Mouse (Mus musculus) layer of hippocampus, adult 9-10 months (tissue): ENCODE results near the gene 9930104L06Rik.

Source experiments
- DNase-seq: peaks from one replicate; pipeline ENCODE4 v3.0.0; 2022; ENCODE audit warnings: low spot score

Gene 9930104L06Rik

GRCm38 (mm10) chr4:124960940-124961339, 24.1 kb downstream of the 9930104L06Rik start:
- no peak for DNase-seq

- DNase-seq, result no peak
These were observed 25.7 kb downstream of the 9930104L06Rik start for GRCm38 (mm10) chr4:124962576-124962975.

DNA sequence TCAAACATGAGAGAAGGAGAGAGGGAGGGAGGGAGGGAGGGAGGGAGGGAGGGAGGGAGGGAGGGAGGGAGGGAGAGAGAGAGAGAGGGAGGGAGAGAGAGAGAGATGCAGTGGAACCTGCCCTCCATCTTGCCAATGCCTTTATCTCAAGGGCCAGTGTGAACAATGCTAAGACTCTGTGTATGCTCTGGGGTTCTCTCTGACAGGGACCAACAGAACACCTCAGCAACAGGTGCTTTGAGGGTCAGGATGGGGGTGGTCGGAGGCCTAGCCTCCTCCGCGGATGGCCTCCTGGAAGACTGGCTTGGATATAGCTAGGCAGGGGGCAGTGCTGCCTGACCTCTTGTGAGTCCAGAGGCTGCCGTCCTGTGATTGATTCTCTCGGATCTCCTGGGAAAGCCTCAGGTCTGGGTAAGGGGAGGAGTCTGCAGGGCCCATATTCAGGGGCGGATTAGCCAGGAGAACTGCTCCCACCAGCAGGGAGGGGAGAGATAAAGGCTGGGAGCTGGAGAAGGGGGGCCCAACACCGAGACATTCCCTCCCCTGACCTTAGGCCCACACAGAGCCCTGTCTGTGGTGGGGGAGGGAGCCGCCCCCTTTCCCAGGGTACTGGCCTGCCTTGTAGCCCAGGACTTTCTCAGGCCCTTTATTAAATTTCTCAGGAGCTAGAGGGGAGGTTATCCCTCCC, 28.2 kb downstream of the 9930104L06Rik start:
- DNase-seq, result no peak

- no peak for DNase-seq
These were observed 31.9 kb downstream of the 9930104L06Rik start for GRCm38 (mm10) chr4:124968711-124969110.

GRCm38 (mm10) chr4:124969219-124969848, 32.5 kb downstream of the 9930104L06Rik start:
- no peak for DNase-seq

DNA sequence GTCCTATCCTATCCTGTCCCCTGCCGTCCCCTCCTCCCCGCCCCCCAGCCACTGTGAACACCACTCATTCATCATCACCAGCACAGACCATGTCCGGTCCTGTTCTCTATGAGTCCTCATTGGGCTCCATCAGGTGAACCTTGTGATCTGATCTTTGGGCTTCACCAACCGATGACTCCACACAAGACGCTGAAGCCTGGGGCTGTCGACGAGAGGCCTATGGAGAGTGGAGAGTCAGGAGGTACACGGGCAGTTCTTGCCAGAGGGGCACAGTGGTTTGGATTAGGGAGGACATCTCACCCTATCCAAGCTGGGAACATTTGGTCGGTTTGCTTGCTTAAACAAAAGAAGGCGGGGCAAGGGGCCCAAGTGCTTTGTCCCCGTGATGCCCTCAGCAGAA, 33.3 kb downstream of the 9930104L06Rik start:
- DNase-seq, result no peak

- no peak for DNase-seq
These were observed 33.8 kb downstream of the 9930104L06Rik start for GRCm38 (mm10) chr4:124970677-124971076.

DNA sequence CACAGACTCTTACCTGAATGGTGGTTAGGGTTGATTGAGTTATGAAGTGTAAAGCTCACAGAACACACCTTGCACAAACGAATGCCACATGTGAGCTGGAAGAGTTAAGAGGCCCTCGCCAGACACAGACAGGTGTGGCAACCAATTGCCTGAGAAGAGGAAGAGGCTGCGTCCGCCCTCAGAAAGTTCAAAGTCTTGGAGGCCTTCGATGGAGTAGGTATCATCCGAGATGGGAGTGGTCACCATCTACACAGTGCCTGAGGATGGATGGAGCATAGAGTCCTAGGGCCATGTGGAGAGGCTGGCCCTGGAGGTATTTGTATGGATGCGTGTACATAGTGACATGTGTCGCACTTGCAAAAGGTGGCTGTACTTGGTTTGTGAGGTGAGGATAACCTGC, 34.2 kb downstream of the 9930104L06Rik start:
- DNase-seq, result no peak

- no peak for DNase-seq
These were observed 35.5 kb downstream of the 9930104L06Rik start for GRCm38 (mm10) chr4:124972316-124972715.

DNA sequence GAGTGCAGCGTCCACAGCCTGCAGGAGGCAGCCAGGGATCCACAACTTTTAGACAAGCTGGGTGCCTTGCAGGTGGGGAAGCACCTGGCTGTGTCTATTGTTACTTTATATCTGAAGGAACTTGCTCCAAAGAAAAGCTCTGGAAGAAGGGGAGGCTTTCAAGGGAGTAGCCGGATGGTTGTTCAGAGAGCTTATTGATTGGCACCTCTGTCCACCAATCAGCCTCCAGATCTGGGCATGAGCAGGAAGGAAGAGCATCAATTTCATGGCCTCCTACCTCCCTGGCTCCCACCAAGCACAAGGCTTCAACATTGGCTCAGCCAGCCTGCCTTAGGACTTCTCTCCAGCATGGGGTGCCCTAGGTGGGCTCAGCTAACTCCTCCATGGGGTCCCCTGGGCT, 36.4 kb downstream of the 9930104L06Rik start:
- DNase-seq, result no peak

GRCm38 (mm10) chr4:124978201-124978600, 41.4 kb downstream of the 9930104L06Rik start:
- DNase-seq, result no peak

GRCm38 (mm10) chr4:124983893-124984526, 47.2 kb downstream of the 9930104L06Rik start:
- DNase-seq, result no peak

DNA sequence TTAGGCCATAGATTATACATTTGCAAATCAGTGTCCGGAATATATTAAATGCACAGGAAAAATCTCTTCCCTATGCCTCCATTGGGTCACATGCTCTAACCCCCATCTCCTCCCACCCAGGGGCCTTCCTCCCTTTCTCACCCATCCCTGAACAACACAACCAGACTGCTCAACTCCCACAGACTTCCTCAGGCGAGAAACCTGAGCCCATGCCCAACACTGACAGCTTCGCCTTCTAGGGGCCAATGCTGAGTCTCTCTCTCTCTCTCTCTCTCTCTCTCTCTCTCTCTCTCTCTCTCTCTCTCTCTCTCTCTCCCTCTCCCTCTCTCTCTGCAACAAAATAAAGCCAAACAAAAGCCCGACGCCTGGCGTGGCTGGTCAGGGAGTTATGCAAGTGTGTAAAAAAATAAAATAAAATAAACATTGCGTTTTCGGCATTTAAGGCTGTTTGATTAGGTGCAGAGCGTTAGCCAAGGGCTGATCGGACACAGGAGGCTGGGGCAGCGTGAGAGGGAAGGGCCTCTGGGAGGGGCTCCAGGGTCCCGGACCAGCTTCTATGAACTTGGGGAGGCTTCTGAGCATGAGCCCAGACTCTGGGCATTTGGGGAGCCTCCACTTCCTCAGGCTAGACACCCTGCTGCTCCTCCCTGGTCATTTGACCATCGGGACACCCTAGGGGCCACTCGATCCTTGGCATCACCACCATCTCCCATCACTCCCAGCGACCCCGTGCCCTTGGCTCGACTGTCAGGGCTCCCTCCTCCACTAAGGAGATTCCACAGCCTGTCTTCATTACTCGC, 48.2 kb downstream of the 9930104L06Rik start:
- no peak for DNase-seq

DNA sequence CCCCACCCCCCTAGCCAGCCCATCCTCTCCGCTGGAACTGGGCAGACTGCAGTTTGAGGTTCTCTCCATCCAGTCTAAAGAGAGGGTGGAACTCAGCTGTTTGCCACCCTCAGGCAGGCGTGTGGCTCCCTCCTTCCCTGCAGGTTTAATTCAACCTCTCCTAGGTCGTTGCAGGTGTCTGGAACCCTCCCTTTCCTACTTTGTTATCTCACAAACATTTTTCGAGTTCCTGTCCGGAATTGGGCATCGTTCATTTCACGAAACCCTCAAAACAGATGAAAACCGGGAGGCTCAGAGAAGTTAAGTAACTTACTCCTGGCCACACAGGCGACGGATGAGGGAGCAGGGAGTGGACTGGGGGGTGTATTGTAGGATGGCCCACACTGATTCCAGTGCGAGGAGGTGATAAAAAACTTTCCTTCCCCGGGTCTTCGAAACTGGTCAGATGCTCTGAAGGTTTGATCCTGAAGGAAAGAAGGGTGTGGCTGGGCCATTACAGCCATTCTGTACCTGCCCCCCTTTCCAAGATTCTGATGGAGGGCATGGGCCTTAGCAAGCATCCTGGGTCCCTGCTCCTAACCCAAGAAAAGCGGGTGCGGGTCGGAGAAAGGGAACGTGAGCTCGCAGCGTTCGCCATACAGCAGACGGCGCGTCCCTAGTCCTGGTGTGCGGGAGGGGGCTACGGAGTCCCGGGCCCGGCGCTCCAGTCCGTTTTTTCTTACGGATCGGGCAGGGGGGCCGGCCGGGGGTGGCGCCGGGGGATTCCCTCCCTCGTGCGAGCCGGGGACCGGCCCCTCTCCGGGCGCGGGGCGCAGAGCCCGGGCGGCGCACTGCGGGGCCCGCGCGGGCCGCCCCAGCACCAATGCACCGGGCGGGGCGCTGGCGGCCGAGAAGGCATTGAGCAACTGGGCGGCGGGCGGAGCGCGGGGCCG, 49.1 kb downstream of the 9930104L06Rik start, which contains the start of gene Rspo1:
TSS of gene Rspo1 (plus strand) at position 760 of the 932 bp plus-strand sequence.
- no peak for DNase-seq

- DNase-seq, result no peak
These were observed 50.2 kb downstream of the 9930104L06Rik start for GRCm38 (mm10) chr4:124986739-124987710.

DNA sequence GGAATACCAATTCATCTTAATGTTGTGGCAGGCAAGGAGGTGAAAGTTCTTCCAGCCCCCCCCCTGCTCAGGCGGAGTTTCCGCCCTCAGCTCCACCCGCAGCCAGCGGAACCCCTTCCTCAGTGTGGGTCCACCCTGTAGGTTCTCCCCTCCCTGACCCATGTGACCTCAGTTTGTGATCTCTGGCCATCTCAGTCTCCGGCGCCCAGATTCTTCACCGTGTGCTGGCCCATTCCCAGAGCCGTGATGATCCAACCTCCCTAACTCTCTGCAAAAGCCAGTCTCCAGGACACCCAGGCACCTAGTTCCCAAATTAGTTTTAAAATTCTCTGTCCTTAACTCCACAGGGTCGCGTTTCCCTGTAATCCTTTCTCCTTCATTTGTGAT, 50.9 kb downstream of the 9930104L06Rik start:
- no peak for DNase-seq

DNA sequence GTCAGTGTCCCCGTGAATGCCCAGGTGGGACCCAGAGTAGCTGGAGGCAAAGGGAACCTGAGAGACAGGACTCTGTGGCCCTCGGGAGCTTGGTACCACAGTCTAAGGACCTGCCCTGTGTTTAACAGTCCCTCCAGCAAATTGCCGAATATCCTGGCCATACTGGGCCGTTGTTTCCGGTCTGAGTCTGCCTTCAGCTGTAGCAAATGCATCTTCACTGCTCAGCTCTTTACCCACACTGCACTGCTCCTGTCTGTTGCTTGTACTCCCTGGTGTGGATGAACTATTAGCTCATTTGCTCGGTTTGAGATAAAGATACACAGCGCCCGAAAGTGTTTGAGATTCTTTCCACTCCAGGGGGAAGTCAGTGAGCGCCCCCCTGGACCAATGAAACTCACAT, 51.5 kb downstream of the 9930104L06Rik start:
- DNase-seq, result no peak

DNA sequence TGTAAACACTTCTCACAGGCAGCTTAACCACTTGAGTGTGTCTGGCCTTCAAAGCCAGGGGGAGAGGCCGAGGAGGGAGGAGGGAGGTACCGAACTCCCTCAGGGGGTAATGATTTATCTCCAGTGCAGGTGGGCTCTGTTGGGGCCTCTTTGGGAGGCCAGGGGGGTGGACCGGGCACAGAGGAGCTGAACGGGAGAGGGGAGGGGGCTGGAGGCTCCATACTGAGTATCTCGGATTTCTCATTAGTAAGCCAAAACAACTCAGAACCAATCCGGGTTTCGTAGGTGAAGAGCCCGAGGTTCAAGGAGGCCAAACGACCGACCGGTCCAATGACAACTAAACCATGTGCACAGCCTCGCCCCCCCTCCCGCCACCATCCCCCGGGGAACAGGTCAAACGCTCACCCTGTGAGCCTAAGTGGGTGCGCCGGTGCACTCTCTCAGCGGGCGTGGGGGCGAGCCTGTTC, 53.0 kb downstream of the 9930104L06Rik start:
- DNase-seq, result no peak

DNA sequence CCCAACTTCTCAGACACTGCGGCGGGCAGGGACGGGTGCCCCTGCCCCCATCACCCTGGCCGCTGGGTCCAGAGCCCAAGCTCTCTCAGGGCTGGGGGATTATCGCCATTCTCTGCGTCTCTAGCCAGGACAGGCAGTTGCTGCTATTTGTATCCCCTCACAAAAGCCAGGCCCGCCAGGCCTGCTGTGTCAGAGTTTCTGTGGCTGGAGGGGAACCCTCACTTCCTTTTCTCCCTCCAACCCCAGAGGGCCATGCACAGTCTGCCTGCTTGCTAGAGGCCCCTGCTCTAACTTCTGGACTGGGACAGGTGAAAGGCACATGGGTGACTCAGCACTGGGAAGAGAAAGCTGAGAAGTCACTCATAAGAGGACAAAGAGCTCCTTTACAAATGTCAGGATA, 53.5 kb downstream of the 9930104L06Rik start:
- DNase-seq, result no peak
